Mouse (Mus musculus): ENCODE measurements around the gene 2810021J22Rik.

The 2810021J22Rik gene

DNA sequence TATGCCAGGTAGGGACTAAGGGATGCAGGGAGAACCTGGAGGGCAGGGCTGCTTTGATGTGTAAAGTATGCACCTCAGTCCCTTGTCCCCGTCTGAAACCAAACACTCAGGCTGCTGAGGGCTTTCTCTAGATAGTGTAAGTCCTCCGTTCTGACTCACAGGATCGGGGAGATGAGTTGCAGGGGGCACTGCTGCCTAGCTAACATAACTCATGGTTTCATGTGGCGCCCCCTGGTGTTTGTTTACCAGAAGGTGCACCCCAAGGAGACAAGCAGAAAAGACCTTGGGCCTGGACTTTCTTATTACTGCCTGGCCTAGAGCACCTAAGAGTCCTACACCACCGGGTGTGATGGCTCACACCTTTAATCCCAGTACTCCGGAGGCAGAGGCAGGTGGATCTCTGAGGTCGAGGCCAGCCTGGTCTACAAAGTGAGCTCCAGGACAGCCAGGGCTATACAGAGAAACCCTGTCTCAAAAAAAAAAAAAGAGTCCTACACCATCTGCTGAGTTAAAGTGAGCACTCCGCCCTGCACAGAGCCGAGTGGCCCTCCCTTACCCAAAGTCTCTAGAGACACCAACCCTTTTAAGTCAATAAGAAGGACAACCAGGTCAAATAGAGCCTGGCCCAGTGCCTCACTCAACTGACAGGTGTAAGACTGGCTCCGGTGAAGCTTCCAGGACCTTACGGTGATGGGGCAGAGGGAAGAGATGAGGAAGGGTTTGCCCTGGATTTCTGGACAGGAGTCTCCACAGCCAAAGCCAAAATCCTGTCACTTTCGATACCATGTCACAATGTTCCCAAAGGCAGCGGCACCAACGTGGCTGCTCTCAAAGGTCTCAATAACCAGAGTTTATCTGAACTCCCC, 50.1 kb downstream of the 2810021J22Rik start:
- no peak for DNase-seq (ENCODE audit: low spot score in 2 of 2)

DNA sequence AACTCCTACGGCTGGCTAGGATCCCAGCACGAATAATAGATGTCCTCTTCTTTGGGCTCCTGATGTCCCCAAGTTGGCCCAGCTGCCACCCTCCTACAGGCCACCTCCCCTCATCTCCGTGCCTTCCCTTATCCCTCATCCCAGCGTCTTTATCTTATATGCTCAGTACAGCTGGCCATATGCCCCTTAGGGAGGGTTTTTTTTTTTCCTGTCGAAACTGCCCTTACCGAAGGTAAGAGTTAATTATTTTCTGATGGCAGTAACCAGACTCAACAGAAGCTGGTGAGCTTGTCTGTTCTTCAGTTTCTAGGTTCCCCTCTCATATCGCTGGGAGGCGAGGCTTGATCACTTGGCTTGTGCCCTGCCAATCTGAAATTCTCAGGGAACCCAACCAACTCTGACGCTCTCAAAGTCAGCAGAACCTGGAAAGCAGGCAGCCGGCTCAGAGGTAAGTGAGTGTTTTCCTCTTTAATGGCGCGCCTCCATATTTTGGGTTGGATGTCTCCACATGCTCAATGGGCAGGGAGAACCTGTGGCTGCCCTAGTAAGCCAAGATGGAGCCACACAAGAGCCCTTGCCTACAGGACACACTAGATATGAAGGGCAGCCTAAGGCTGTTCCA, 50.8 kb downstream of the 2810021J22Rik start, which contains the start of gene Btnl10:
Gene Btnl10, plus strand, starts transcription at position 164 of the 622 bp plus-strand sequence.
- DNase-seq (ENCODE audit: low spot score in 2 of 2) = no peak

DNA sequence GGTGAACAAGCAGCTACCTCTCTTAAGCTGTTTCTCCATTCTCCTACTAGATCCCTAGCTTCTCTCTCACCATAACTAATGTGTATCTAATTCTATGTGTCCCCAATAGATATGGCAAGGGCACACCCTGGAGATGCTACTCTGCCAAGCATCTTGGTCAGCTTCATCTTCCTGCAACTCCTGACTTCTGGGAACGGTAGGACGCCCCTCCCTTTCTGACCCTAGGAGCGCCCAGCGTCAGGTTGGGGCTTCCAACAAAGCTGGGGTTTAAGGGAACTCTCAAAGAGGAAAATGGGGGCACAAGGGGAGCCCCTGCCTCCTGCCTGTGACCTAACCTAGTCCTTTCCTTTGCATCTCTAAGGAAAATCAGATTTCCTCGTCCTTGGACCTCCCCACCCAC, 51.7 kb downstream of the 2810021J22Rik start:
- no peak for DNase-seq (ENCODE audit: low spot score in 2 of 2)

DNA sequence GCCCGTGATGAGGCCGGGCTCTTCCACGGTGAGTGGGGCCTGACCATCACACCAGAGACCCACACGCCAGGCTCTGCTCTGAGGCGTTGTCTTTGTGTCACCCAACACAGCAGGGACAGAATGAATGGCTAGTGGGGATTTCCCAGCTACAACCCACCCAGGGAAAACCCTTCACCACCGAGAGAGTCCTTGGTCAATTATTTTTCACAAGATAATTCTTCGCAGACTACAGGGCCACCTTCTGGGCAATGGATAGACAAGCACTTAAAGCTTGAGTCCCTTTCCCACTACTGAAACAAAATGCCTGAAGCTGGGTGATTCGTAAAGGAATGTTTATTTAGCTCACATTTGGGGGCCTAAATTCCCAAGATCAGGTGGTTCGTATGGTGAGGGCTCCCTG, 55.4 kb downstream of the 2810021J22Rik start:
- no peak for DNase-seq (ENCODE audit: low spot score in 2 of 2)

DNA sequence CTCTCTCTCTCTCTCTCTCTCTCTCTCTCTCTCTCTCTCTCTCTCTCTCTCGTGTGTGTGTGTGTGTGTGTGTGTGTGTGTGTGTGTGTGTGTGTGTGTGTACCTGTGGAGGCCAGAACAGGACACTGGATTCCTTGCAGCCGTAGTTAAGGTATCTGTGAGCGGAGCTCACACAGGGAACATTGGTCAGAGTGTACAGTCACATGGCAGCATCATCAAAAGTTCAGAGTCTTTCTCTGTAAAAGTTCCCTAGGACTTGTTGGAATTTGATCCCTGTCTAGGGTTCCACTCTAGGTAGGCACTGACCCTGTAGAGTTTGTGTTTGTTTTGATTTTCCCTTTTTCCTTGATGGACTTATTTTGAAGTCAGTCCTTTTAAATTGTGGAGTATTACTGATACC, 59.6 kb downstream of the 2810021J22Rik start:
- no peak for DNase-seq (ENCODE audit: low spot score in 2 of 2)

DNA sequence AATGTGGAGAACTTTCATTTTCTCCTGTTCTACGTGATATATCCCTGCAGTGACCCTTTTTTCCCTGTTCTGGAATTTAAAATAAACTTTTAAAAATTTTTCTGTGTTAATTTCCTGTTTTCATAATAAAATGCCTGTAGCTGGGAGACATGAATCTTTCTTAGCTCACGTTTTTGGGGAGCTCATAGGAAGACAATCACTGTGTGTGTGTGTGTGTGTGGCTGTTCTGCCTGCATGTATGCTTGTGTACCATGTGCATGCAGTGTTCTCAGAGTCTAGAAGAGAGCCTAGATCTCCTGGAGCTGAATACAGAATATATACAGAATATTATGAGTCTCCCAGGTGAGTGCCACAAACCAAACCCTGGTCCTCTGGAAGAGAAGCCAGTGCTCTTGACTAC, 60.0 kb downstream of the 2810021J22Rik start:
- DNase-seq (ENCODE audit: low spot score in 2 of 2) = no peak

DNA sequence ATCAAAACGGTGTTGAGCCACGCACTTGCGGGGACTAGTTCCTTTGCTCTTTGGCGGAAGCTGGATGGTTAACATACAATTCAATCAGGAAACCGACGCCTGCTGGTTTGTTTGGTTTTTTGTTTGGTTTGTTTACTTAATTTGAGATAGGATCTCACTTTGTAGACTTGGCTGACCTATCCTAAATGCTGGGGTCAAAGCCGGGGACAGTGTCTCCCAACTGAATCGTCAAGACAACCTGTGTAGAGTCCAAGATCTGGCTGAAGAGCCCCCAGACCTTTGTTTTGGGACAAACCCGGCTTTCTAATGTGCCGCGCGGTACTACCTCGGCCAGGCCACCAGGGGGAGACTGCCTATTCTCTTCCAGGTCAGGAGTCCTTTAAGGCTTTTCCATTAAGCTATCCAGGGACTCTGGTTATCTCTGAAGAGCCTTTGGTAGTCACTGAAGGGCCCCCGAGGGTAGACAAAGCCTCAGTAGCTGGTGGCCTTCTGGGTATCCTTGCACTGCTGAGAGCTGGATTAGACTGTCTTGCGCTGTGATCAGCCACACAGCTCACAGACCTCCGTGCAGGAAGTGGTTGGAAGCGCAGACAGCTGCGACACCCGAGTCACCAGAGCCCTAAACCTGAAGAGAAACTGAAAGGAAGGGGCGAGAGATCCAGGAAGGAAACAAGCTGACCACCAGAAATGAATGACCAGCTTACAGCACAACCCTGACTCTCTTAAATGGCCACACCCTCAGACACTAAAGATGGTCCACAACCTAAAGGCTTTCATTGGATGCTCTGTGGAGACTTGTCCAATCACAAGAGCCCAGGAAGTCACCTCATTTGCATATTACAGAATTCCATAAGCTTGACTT, 61.0 kb downstream of the 2810021J22Rik start:
- DNase-seq (ENCODE audit: low spot score in 2 of 2) = no peak

DNA sequence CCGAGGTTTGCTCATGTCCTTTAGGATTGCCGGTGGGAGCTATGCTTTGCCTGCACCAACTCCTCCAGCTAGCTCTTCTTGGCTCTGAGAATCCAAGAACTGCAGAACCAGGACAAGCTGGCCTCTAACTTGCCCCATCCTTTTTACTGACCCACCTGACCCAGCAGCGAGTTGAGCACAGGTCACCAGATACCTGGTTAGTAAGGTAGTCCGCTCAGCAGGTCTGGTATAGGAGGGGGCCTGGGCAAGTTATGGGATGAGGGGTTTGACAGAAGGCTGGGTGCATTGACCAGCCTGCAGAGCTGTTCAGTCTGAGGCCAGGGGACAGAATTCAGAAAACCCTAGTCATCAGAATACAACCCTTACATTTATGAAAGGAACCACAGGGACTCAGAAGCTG, 62.0 kb downstream of the 2810021J22Rik start:
- DNase-seq (ENCODE audit: low spot score in 2 of 2) = no peak

DNA sequence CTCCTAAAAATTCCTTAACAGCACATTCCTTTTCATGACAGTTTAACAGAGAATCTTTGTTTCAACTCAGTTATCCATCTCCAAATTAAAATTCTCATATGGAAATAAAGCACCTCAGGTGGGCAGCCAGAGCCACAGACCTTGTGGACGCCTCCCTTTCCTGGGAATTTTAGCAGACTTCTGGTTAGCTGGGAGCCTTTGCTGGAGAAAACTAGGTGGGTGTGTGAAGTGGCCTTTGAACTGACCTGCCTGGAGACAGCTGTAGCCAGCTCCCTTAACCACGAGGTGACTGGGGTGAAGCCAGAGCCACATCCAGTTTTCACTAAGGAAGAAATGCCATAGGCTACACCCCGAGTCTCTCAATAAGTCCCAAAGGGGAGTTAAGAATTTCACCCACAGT, 62.6 kb downstream of the 2810021J22Rik start:
- DNase-seq (ENCODE audit: low spot score in 2 of 2) = no peak

DNA sequence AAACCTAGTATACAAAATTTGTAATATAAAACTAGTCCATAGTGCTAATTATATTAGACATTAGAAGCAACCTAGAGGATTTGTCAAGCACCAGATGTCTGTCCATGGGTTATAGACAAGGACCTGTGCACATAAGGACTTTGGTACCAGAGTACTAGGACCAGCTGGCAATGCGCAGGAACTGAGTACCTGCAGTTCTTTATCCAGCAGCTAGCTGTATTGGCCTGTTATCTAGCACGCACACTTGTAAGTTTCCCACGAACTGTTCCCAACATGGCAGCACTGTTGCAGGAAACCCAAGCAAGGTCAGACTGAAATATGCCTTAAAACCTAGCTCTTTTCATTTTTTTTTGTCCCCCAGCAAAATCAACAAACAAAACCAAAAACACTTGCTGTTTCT, 63.2 kb downstream of the 2810021J22Rik start:
- no peak for DNase-seq (ENCODE audit: low spot score in 2 of 2)

DNA sequence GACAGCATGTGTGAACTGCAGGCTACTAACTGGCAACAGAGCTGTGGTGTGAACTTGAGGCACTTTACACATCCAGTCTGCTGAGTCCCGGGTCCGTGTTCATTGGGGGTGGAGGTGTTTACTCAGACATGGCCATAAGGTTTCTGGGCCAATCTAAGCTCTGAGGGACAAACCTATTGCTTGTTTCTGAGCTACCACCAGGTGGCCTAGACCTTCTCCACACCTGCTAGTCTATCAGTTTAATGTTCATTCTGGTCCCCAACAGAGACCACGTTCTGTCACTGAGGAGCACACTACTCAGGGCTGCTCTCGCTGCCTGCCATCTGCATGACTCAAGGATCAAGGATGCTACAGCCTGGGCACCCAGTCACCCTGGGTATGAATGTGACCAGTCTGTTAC, 64.6 kb downstream of the 2810021J22Rik start:
- no peak for DNase-seq (ENCODE audit: low spot score in 2 of 2)
